Mouse (Mus musculus) spleen, postnatal 10 days (tissue): ENCODE results near the gene Ppp1r32.
A peak's percentile ranks its signal among the peaks of the same experiment; 100 is the strongest.

Source experiments
- DNase-seq, 2 experiments: peaks; one replicate each; pipeline ENCODE4 v3.0.0; 2021 to 2022; ENCODE audit warnings: low spot score in 2 of 2

Gene Ppp1r32

DNA sequence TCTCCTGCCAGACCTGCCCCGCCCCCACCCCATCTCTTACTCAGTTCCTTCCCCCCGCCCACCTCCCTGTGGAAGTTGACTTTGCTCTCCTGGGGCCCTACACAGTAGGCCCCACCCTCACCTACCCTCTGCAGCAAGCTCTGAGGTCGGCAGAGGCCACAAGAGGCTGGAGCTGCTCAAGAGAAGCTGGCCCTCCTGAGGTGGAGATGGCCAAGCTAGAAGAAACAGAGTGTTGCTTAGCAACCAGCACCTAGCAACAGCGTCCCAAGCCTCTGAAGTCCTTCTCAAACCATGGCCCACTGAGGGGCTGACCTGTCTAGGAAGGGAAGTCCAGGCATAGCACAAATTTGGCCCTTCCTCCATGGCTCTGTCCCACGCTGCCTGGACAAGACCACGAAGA lies at the start of gene Ppp1r32:
Ppp1r32 (minus strand) TSS at position 226 of the 400 bp plus-strand sequence.
- DNase-seq, result no peak

DNA sequence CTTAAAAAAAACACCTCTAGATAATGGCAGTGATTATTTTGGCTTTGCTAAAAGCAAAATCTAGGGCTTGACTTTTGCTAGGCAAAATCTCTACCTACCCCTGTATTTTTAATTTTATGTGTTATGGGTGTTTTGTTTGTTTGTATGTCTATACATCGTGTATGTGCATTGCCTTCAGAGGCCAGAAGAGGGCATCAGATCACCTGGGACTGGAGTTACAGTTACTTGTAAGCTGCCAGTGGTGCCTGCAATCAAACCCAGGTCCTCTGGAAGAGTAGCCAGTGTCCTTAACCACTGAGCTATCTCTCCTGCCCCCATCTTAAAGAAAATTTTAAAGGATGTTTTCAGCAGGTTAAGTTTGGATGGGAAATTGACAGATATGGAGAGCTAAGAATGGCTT lies 47.4 kb upstream of the Ppp1r32 start:
- no peak for DNase-seq

DNA sequence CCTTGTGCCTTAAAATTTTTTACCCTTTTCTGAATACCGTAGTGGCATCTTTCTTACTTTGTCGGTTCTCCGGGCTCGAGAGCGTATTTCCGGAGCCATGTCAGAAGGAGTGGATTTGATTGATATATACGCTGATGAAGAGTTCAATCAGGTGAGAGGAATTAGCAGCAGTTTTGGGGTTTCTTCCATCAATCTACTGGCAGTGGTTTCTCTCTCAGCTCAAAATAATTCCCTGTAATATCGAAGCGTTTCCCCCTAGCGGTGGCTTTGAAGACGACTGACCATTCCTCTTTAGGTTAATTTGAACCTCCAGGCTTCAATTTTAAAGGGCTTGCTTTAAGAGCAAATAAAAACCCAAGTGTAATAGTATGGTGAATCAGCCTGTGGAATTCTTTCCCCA lies 43.2 kb upstream of the Ppp1r32 start, which contains the start of gene Sdhaf2:
Sdhaf2 (minus strand) TSS at position 233 of the 400 bp plus-strand sequence.
- peak in 1 of 2 experiments; percentile 64 for DNase-seq

DNA sequence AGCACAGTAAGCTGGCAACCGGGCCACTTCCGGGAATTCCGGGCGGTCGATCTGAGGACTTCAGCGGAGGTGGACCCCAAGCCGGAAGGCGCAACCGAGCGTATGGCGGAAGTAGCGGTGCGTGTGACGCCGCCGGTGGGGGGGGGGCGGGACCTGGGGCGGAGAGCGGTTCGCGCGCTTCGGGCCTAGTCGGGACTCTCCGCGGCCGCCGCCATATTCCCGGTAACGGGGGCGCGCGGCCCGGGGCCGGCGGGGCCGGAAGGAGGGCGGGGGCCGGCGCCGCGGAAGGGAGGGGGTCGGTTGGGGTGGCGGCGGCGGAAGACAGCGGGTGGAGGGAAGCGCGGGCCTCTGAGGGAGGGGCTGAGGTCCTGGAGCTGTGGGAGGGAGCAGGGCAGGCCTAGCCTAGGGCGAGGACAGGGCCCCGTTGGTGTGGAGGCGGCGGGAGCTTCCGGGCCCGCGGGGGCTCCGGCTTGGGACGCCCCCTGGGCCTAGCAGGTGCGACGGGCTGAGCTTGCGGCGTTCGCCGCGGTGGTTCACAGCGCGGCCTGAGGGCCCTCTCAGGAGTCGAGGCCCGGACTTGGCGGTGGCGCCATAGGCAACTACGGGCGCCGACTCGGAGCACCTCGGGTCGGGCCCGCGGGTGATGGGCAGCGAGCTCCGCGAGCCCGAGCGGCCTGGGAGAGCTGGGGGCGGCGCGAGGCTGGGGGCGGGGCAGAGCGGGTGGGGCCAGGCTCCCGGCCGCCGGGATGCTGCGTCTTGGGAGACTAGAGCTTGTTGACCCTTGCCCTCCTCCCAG lies 42.6 kb upstream of the Ppp1r32 start, which contains the start of gene Cpsf7:
Cpsf7 (plus strand) TSS at position 161 of the 796 bp plus-strand sequence.
- peak; percentile 87 to 91 for DNase-seq

DNA sequence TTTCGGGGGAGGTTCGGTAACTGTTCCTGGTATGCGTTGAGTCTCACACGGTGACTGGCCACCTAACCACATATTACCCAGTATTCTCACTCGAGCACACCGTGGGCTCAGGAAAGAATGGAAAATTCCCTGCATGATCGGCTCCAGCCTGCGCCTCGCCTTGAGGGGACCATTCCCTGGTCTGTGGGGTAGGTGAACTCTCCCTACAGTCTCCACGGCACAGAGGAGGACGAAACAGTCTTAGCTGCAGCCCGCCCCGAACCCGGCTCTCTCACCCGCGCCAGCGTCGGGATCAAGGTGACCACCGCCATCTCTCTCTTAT lies 42.0 kb upstream of the Ppp1r32 start:
- DNase-seq, result no peak

DNA sequence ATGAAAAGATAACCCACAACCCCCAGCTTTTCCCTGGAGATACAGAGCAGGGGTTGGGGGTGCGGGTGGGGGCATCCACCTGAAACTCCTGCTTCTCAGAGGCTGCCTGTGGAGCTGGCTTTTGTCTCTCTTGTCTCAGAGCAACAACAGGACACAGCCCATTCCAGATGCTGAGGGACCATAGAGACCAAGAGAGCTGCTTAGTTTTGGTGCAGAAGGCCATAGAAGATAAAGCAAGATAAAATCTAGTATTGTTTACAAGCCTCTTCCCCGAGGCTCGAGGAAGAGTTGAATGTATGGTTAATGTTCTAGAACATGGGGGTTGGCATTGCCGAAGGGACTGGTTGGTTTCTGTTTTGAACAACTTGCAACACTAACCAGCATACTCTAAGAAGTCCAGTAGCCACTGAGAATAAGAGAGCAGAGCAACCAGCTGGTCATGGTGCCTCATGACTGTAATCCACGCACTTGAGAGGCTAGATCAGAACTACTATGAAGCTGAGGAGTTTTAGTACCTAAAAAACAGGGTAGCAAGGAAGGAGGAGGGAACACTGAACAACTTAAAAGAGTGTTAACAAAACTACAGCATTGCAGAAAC lies 40.9 kb upstream of the Ppp1r32 start:
- no peak for DNase-seq

DNA sequence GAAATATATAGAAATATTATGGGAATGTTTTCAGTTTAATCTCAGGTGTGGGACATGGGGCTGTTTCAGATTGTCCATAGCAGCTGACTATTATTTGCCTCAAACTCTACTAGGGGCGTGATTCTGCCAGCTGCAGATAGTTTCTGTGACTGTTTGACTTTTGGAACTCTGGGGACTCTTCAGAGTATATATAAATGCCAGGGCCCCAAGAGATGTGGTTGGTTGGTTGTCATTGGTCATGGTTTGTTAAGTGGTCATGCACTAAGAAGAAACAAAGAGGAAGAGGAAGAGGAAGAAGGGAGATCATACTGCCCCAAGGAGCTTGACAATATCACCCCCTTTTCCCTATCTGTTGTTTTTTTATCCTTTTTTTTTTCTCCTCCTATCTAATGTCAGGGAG lies 39.2 kb upstream of the Ppp1r32 start:
- DNase-seq, result no peak

DNA sequence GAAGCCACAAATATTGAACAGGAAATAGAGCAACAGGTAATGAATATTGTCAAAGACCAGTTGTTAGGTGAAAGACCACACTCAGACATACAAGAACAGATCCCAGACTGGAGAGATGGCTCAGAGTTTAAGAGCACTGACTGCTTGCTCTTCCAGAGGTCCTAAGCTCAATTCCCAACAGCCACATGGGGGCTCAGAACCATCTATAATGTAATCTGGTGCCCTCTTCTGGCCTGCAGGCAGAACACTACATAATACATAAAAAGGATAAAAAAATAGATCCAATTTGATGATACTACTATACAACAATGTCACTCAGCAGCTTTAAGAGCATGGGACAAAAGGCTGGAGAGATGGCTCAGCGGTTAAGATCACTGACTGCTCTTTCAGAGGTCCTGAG lies 37.6 kb upstream of the Ppp1r32 start:
- no peak for DNase-seq

DNA sequence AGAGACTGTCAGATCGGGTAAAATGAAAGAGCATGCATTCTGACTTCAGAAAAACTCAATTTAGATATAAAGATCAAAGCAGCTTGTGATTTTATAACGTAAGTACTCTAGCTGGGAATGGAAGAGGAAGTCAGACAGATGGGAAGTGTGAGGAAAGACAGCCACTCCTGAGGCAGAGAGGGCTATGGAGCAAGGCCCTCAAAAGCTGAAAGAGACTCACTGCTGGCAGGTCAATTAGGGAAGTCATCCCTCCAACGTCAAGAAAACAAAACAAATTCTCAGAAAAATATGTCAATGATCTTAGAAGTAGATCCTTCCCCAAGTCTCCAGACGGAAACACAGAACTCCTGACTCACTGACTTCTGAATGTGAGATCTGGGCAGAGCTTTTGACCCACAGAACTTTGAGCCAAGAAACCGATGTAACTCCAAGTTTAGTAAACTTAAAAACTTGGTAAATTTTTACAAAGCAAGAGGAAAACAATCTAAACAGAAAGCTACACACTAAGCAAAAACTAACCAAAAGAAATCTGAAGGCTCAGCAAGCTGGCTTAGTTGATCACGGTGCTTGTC lies 28.1 kb upstream of the Ppp1r32 start:
- DNase-seq, result no peak

DNA sequence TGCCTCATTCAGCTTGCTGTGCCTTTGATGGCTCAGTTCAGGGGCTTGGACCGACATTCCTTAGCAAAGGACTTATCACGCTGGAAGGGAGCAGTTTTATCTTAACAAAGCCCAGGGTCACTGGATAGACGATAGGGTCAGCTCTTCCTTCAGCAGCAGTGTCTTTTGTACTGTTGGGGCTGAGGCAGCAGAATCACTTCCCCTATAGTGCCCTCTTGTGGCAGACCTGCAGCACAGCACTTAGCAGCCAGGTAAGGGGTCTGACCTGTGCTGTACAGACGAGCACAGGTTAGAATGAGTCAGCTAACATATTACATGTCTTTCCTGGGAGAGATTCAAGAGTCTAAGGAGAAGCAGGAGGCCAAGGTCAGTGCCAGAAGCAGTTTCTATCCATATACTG lies 19.8 kb upstream of the Ppp1r32 start:
- peak; percentile 38 to 53 for DNase-seq

DNA sequence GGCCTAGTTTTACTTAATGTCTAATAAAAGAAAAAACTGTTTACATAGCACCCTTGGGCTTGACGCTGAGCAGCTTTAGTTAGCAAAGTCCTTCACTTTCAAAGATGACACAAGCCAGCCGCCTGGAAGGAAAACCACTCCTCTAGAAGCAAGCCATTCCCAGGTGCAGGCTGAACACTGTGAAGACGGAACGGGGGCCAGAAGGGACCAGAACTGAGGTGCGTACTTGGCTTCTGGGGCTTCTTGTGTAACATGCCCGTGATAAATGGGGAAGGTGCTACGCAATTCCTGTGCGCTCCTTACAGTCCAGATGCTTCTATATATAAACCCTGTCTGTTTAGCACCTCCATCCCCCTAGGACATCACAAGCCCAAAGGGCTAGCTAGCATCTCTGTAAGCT lies 17.9 kb upstream of the Ppp1r32 start:
- no peak for DNase-seq

DNA sequence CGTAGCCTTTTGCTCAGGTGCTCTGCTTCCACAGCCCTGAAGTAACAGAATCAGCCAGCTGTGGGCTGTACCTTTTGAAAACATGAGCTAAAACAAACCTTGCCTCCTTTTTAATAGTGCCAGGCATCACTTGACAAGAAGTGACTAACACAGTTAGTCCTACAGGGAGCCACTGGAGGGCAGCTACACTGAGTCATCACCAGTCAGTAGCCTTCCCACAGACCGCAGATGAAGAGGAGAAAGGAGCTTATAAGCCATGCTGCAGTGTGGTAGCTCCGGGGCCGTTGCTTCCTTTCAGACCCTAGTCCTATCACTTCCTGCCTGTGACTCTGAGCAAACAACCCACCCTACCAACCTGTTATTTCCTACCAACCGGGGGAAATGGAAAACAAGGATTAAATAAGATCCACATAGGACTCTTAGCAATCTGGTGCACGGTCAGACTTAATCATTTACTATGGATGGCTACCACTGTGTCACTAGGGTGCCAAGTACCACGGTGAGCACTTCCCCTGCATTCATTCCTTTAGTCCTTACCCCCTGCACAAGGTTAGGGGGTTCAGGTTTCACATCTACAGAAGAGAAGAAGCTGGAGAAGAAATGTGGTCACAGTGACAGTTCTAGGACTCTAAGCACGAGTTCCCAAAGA lies 14.9 kb upstream of the Ppp1r32 start:
- no peak for DNase-seq

DNA sequence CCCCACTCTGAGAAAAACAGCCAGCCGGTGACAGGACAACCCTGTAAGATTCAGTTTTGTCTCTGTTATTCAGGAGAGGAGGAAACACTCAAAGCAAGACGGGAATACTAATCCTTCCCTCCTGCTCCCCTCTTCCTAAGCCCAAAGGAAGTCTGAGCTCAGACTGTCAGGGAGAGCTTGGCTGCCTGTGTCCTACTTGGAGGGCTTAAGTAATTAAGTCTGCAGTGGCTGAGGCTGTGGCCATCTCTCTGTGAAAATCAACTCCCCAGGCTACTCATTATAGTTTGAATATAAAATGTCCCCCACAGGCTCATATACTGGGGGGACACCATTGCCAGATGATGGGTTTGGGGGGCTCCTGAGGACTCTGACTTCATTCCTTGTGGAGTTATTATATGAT lies 14.2 kb upstream of the Ppp1r32 start:
- DNase-seq, result no peak

DNA sequence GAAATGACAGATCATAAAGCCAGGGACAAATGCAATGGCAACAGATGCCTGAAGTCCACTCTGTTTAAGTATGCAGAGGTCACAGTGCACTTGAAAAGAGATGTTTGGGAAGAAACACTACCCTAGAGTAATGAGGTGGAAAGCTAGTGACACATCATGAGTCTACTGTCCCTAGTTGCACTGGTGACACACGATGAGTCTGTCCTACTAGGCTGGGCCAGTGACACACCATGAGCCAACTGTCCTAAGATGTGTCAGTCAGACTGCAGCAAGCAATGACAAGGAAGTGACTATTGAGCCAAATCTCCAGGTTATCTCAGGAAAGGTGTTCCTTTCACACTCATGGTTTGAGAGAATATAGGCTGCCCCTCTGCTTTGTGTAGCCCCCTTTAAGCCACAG lies 12.9 kb upstream of the Ppp1r32 start:
- DNase-seq, result no peak

DNA sequence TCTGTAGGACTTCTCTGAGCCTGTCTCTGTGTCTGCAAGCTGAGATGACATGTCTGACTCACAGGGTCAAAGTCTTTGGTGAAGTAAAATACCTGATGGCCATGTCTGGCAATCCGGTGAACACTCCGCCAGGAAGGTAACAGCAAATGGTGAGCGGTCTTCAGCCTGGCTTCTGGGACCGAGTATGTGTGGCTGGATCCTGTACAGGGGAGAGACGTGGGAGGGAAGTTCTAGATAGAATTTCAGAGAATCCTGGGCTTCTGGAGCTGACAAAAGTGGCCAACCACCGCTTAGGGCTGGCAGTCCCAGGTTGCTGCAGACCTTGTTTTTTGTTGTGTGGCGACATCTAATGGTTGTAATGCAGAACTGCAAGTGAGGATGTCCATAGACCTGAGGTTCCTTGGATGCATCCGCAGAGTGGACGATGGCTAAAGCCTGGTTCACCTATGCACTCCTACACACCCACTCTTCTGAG lies 3.6 kb upstream of the Ppp1r32 start:
- DNase-seq, result peak; percentile 18 to 48

DNA sequence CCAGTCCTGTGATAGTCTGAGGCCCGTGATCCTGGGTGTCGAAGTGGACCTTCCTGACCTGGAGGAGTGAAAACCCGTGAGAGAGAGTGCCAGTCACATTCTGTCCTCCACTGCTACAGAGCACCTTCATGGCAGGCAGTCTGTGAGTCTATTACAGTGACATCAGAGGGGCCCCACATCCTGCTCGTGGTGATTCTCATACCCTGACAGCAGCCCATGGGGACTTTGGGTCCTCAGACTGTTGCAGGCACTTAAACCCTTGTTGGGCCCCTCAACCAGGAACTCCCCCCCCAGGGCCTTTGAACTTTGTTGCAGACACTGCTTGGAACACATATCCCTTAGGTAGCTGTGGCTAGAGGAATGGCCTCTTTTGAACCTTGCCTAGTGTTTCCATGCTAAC lies 3.2 kb downstream of the Ppp1r32 start:
- DNase-seq, result no peak

DNA sequence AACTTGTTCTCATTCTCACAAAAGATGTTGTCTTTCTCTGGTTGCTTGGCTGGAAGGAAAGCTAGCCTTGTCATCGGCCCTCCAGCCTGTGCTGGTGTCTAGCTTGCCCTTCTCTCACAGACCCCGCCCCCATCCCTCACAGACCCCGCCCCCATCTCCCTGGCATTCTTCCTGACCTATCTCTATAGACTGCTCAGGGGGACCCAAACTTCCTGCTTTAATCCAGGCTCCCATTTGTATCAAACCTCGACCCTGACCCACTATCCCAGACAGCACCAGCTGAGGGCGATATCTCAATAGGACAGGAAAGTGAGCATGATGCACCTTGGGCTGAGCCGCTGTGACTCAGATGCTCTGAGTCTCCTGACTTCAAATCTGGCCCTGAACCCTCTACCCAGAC lies 8.9 kb downstream of the Ppp1r32 start:
- DNase-seq, result no peak

DNA sequence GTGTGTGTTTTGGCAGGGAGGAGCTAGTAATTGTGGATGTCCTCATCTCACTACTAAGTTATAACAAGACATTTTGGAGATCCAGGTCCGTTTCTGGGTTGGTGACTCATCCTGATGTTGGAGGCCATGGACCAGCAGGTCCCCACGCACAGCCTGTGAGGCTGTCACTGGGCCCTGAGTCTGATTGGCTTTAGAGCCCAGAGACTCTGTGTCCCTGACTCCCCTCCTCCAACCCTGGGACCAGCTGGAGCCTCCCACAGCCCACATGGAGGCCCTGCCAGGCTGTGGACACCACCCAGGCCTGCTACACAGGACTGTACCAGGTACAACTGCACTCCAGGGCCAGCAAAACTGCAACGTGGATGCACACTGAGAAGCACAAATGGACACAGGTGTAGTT lies 9.8 kb downstream of the Ppp1r32 start:
- DNase-seq, result no peak

DNA sequence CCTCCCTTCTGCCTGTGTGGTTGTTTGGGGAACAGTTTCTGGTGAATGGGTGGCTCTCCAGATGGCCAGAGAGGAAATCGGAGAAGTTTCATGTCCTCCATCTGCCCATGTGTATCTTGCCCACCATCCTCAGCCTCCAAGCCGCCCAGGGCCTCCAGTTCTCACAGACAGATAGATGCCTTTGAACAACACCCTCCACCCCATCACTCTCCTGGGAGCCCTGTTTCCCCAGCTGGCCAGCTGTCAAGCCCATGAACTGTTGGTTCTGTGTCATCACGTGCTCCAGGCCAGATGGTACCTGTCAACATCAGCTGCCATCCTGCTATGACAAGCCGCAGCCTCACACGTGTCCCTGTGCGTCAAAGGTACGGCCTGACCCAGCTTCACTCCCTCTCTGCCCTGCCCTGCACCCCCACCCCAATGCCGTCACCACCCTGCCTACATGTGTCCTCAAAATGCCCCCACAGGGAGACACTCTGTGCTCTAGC lies 13.5 kb downstream of the Ppp1r32 start:
- peak in 1 of 2 experiments; percentile 43 for DNase-seq

DNA sequence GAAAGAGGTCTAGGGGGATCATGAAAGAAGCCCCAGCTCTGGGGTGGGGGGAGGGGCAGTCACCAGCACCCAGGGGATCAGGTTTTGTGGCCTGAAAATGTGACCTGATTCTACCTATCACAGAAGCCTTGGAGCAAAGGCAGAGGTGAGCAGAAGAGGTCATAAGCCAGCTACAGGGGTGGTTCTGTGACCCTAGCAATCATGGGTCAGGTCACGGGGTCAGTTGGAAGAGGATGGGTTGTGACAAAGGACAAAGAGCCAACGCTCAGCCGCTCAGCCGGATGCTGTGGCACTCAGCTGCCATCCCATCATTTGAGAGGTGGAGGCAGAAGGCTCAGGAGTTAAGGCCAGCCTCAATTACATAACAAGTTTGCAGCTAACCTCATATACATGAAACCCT lies 18.3 kb downstream of the Ppp1r32 start:
- no peak for DNase-seq

DNA sequence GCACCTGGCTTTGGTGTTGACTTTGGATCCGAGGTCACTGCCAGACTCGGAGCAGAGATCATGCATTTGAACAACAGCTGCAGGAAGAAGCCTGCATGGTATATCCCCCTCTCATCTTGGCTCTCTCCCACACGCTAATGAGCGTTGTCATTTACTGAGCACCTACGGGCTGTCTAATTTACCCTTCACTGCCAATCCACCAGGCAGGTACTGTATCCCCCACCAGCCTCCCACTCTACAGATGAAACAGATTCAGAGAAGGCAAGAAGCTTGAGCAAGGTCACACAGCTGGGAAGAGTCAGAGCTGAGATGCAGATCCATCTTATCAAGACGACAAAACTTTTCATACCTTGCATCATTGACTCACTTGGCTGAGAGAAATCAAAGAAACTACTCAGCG lies 21.1 kb downstream of the Ppp1r32 start:
- DNase-seq, result no peak

DNA sequence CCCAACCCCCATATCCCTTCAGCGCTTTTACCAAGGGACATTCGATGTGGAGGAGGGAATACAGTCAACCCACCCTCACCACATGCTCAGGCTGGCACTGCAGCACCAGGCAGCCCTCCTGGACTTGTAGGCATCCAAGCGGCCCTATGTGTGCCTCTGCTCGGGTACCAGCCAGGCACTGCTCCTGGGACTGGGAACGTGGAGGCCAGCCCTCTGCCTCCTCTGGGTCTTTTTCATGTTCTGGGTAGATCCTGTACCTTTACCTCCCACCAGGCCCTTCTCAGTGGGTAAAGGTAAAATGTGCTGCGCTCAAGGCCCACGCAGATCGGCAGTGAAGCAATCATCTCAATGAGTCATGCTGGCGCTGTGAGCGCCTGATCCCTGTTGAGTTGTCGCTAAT lies 22.8 kb downstream of the Ppp1r32 start:
- no peak for DNase-seq
